26 mouse cellular contexts compared by ENCODE assay signal in the genomic region with DNA sequence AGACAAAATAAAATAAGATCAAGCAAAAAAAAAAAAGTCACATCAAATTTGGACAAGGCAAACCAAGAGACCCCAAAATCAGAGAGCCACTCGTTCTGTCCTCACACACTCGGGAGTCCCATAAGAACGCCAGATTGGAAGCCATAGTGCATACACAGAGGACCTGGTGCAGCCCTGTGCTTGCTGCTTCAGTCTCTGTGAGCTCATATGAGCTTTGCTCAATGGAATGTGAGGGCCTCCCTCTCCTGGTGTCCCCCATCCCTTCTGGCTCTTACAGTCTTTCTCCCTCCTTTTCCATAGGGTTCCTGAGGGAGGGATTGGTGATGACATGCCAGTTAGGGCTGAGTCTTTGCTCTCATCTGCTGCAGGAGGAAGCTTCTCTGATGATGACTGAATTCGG. TPM values are rescaled to one million over a fixed set of nuclear protein-coding genes. Genes with fewer than 3 reads are reported as not detected.
A peak's percentile ranks its signal among the peaks of the same experiment; 100 is the strongest.
DNase-seq lines count a peak whose midpoint lies in the region; TF ChIP-seq lines count a peak whose summit lies in the region.
"Had no signal": no experiment of that assay in that cellular context is flagged by ENCODE, and none has a peak within 500 bp of the region (broad histone marks: within the 10 kb centered on the region; RNA-seq: fewer than 3 reads in every experiment).

No protein-coding gene starts in this region.

- TF ChIP-seq CTCF in left cerebral cortex, adult 2 months (IDR thresholded peaks at IDR 0.05): no peak

- H3K4me3 ChIP-seq in left cerebral cortex, adult 2 months: no peak overlapping the region
- H3K4me3 ChIP-seq: embryonic facial prominence, embryonic 15.5 days; gastrocnemius, adult 2 months; heart, embryonic 10.5 days; heart, embryonic 13.5 days; hindbrain, embryonic 12.5 days; hindbrain, embryonic 15.5 days; intestine, embryonic 15.5 days had no signal

- DNase-seq in heart, adult 11 months: peak; percentile 77
- no peak for DNase-seq in heart, adult 8-10 months (ENCODE audit: low spot score)
- no peak for DNase-seq in left cerebral cortex, adult 2 months (ENCODE audit: extremely low spot score in 1 of 2, low spot score in 2 of 2)
- DNase-seq in left cerebral cortex, postnatal 10 days (ENCODE audit: extremely low spot score in 1 of 2, low spot score in 2 of 2): no peak
- peak; percentile 24 for DNase-seq in retina, embryonic 14.5 days (ENCODE audit: low spot score)
- no peak for DNase-seq in retina, postnatal 1 day
- DNase-seq: adrenal gland, adult 8-10 months; adrenal gland, postnatal 25 days; B cell, adult 2 months; cerebellum, adult 11-12 months; cerebellum, adult 8-10 months; cerebellum, postnatal 36 days; embryo, embryonic 11 days; forebrain, postnatal 0 days; gastrocnemius, adult 2 months; gastrocnemius, postnatal 14 days; heart, adult 18-20 months; heart, postnatal 14 days; heart, postnatal 4 days had no signal

- intact Hi-C loops in left cerebral cortex, adult 2 months (cut with DNase I): no loop called here
- intact Hi-C loops in left cerebral cortex, postnatal 10 days (cut with DNase I): no loop called here

- H3K27ac ChIP-seq in left cerebral cortex, adult 2 months: peak overlapping the region; percentile 8; the same call in 1 of the 2 replicates
- H3K27ac ChIP-seq: embryonic facial prominence, embryonic 15.5 days; gastrocnemius, adult 2 months; heart, embryonic 10.5 days; heart, embryonic 13.5 days; hindbrain, embryonic 12.5 days; hindbrain, embryonic 15.5 days; intestine, embryonic 15.5 days had no signal

RNA-seq across cellular contexts. Expression of gene Dclk1, which starts 27.6 kb away (rescaled TPM):
- total RNA-seq in heart, adult 8-10 months (2022): 1 to 10 TPM; 2.4 to 4.7 (median 3.6) TPM
- 100 to 1,000 TPM; 871 to 963 TPM for total RNA-seq in left cerebral cortex, adult 2 months (2021)
- 100 to 1,000 TPM; 970 to 973 TPM for total RNA-seq in left cerebral cortex, postnatal 10 days (2021)
- total RNA-seq: CH12.LX had no signal

Comparison
In these comparisons a context has a peak if more than half of its experiments do, and no peak if none do; other contexts are left out.
1. DNase-seq: peak in heart, adult 11 months (single experiment) and retina, embryonic 14.5 days (single experiment); none in heart, adult 8-10 months (single experiment), left cerebral cortex, adult 2 months (0 of 2), left cerebral cortex, postnatal 10 days (0 of 2) and retina, postnatal 1 day (single experiment).
2. RNA of gene Dclk1, which starts 27.6 kb away (total RNA-seq): 970 to 973 TPM in left cerebral cortex, postnatal 10 days and 871 to 963 TPM in left cerebral cortex, adult 2 months; 2.4 to 4.7 TPM in heart, adult 8-10 months; every median in the first group is over 100 times any median in the second.